In genomic region chr1:41361512-41361911, GRCm38 (mm10) we compare ENCODE assay signal across 18 mouse cellular contexts.
DNase-seq lines count a peak whose midpoint lies in the region; ATAC-seq and TF ChIP-seq lines count a peak whose summit lies in the region.
"Had no signal": no experiment of that assay in that cellular context is flagged by ENCODE, and none has a peak within 500 bp of the region (broad histone marks: within the 10 kb centered on the region; RNA-seq: fewer than 3 reads in every experiment).

No protein-coding gene starts in this region.

- no peak overlapping the region for H3K9ac ChIP-seq in forebrain, embryonic 15.5 days (replicated peaks)
- H3K9ac ChIP-seq in forebrain, embryonic 12.5 days, result no peak overlapping the region
- no peak overlapping the region for H3K9ac ChIP-seq in hindbrain, postnatal 0 days (replicated peaks; ENCODE audit: low read length)
- no peak overlapping the region for H3K9ac ChIP-seq in hindbrain, embryonic 12.5 days
- H3K9ac ChIP-seq: embryonic facial prominence, embryonic 12.5 days; heart, embryonic 13.5 days had no signal

- no peak overlapping the region for H3K4me3 ChIP-seq in forebrain, embryonic 15.5 days
- H3K4me3 ChIP-seq in forebrain, embryonic 12.5 days (replicated peaks), result no peak overlapping the region
- H3K4me3 ChIP-seq in hindbrain, postnatal 0 days (ENCODE audit: low read length), result no peak overlapping the region
- no peak overlapping the region for H3K4me3 ChIP-seq in hindbrain, embryonic 12.5 days
- H3K4me3 ChIP-seq: embryonic facial prominence, embryonic 12.5 days; heart, embryonic 13.5 days had no signal

- H3K9me3 ChIP-seq in forebrain, embryonic 15.5 days, result no peaks in the 10 kb centered on the region
- no peaks in the 10 kb centered on the region for H3K9me3 ChIP-seq in forebrain, embryonic 12.5 days
- H3K9me3 ChIP-seq in hindbrain, postnatal 0 days (ENCODE audit: low read length), result no peaks in the 10 kb centered on the region
- H3K9me3 ChIP-seq in hindbrain, embryonic 12.5 days (replicated peaks), result no peaks in the 10 kb centered on the region
- H3K9me3 ChIP-seq: embryonic facial prominence, embryonic 12.5 days; heart, embryonic 13.5 days had no signal

- peak; percentile 72 for DNase-seq in hindbrain, postnatal 0 days (ENCODE audit: low spot score)
- peak; percentile 8 for DNase-seq in retina, postnatal 1 day
- DNase-seq in retina, embryonic 14.5 days (ENCODE audit: low spot score), result no peak
- DNase-seq: adrenal gland, adult 2 months; adrenal gland, postnatal 25 days; cerebellum, adult 11 months; cerebellum, adult 8-10 months; cerebellum, postnatal 25 days; gastrocnemius, postnatal 36 days; heart, adult 11 months; heart, postnatal 36 days had no signal

- no peak for TF ChIP-seq CTCF in hindbrain, postnatal 0 days (IDR thresholded peaks at IDR 0.05; ENCODE audit: low read depth)

- WGBS in forebrain, embryonic 15.5 days, result 38% methylated on average over 3 of the region's 3 CpGs
- 77% methylated on average over 3 of the region's 3 CpGs for WGBS in forebrain, embryonic 12.5 days
- WGBS in hindbrain, postnatal 0 days, result 34% methylated on average over 3 of the region's 3 CpGs
- 81% methylated on average over 3 of the region's 3 CpGs for WGBS in hindbrain, embryonic 12.5 days

- no peaks in the 10 kb centered on the region for H3K4me1 ChIP-seq in forebrain, embryonic 15.5 days
- H3K4me1 ChIP-seq in forebrain, embryonic 12.5 days, result peaks cover 5% of the 10 kb centered on the region; the same call in 1 of the 2 replicates
- 0 out of 2 replicates have a peak, but pooled peaks cover 6% of the 10 kb centered on the region for H3K4me1 ChIP-seq in hindbrain, postnatal 0 days (ENCODE audit: insufficient read depth, low read length)
- 0 out of 2 replicates have a peak, but pooled peaks cover 3% of the 10 kb centered on the region for H3K4me1 ChIP-seq in hindbrain, embryonic 12.5 days
- H3K4me1 ChIP-seq: heart, embryonic 13.5 days had no signal

- no peak overlapping the region for H3K4me2 ChIP-seq in forebrain, embryonic 15.5 days (replicated peaks)
- no peak overlapping the region for H3K4me2 ChIP-seq in forebrain, embryonic 12.5 days
- no peak overlapping the region for H3K4me2 ChIP-seq in hindbrain, postnatal 0 days (ENCODE audit: low read depth, low read length)
- H3K4me2 ChIP-seq in hindbrain, embryonic 12.5 days (replicated peaks), result no peak overlapping the region
- H3K4me2 ChIP-seq: embryonic facial prominence, embryonic 12.5 days; heart, embryonic 13.5 days had no signal

- no peak overlapping the region for H3K27ac ChIP-seq in forebrain, embryonic 15.5 days (replicated peaks)
- no peak overlapping the region for H3K27ac ChIP-seq in forebrain, embryonic 12.5 days
- 0 out of 2 replicates have a peak overlapping the region, but pooled peaks have one; percentile 32 for H3K27ac ChIP-seq in hindbrain, postnatal 0 days
- H3K27ac ChIP-seq in hindbrain, embryonic 12.5 days, result no peak overlapping the region
- H3K27ac ChIP-seq: embryonic facial prominence, embryonic 12.5 days; heart, embryonic 13.5 days had no signal

- ATAC-seq in forebrain, embryonic 15.5 days (replicated peaks), result peak; percentile 51; the same call in 1 of the 2 replicates
- ATAC-seq in forebrain, embryonic 12.5 days (ENCODE audit: low FRiP score), result no peak
- ATAC-seq in hindbrain, postnatal 0 days, result peak; percentile 87
- no peak for ATAC-seq in hindbrain, embryonic 12.5 days (ENCODE audit: low FRiP score)
- ATAC-seq: intestine, embryonic 16.5 days had no signal

- no peaks in the 10 kb centered on the region for H3K27me3 ChIP-seq in forebrain, embryonic 15.5 days
- no peaks in the 10 kb centered on the region; the same call in 1 of the 2 replicates for H3K27me3 ChIP-seq in forebrain, embryonic 12.5 days
- H3K27me3 ChIP-seq in hindbrain, postnatal 0 days (ENCODE audit: insufficient read depth, low read length), result no peaks in the 10 kb centered on the region
- no peaks in the 10 kb centered on the region for H3K27me3 ChIP-seq in hindbrain, embryonic 12.5 days
- H3K27me3 ChIP-seq: CH12.LX; embryonic facial prominence, embryonic 12.5 days; heart, embryonic 13.5 days had no signal

- no peaks in the 10 kb centered on the region for H3K36me3 ChIP-seq in forebrain, embryonic 15.5 days
- no peaks in the 10 kb centered on the region for H3K36me3 ChIP-seq in forebrain, embryonic 12.5 days (replicated peaks)
- H3K36me3 ChIP-seq in hindbrain, postnatal 0 days (ENCODE audit: insufficient read depth, low read length), result no peaks in the 10 kb centered on the region
- no peaks in the 10 kb centered on the region for H3K36me3 ChIP-seq in hindbrain, embryonic 12.5 days
- H3K36me3 ChIP-seq: embryonic facial prominence, embryonic 12.5 days; heart, embryonic 13.5 days had no signal

Comparison
In these comparisons a context has a peak if more than half of its experiments do, and no peak if none do; other contexts are left out.
1. ATAC-seq: peak in forebrain, embryonic 15.5 days (single experiment) and hindbrain, postnatal 0 days (single experiment); none in forebrain, embryonic 12.5 days (single experiment) and hindbrain, embryonic 12.5 days (single experiment).